Mouse (Mus musculus) MEL (cell line): ENCODE measurements at regions not wholly inside any gene's neighbourhood (a gene's known extent, or its start where the extent isn't known, plus 50 kb on each side); places are given as distances from the start of the nearest gene placed in this dataset.

Experiments
- DNase-seq: peaks from one replicate; pipeline ENCODE4 v3.0.0; 2011; ENCODE audit warnings: low read depth, low spot score
- H3K27ac ChIP-seq: 2 replicates; pipeline ENCODE4 v1.5.1; 2012; ENCODE audit warnings: low read depth, mild to moderate bottlenecking, control low read depth, low read length, moderate library complexity; ENCODE audit not compliant: control insufficient read depth
- H3K27me3 ChIP-seq, 2 experiments: fragments of 150-350 bp in 1 of 2; sonication (generic) in 1 of 2; 2 replicates each; pipeline ENCODE4 v1.6.1; 2012; ENCODE audit warnings: low read length in 2 of 2, mild to moderate bottlenecking in 2 of 2, improper control_type of control experiment in 1 of 2, moderate library complexity in 1 of 2; ENCODE audit not compliant: insufficient read depth in 2 of 2, control insufficient read depth in 1 of 2
- H3K36me3 ChIP-seq, 2 experiments: 2 replicates each; pipeline ENCODE4 v1.6.1; 2012 to 2014; ENCODE audit warnings: low read length in 2 of 2, improper control_type of control experiment in 1 of 2, inconsistent platforms in 1 of 2, mild to moderate bottlenecking in 1 of 2; ENCODE audit not compliant: insufficient read depth in 2 of 2, control insufficient read depth in 1 of 2
- H3K4me1 ChIP-seq, 2 experiments: fragments of 150-350 bp in 1 of 2; sonication (generic) in 1 of 2; 2 replicates each; pipeline ENCODE4 v1.6.1; 2012; ENCODE audit warnings: low read length in 2 of 2, improper control_type of control experiment in 1 of 2, mild to moderate bottlenecking in 1 of 2; ENCODE audit not compliant: insufficient read depth in 2 of 2, control insufficient read depth in 1 of 2
- H3K4me3 ChIP-seq, 2 experiments: fragments of 150-350 bp in 1 of 2; sonication (generic) in 1 of 2; 2 replicates each; pipeline ENCODE4 v1.5.1; 2012; ENCODE audit warnings: low read depth in 2 of 2, low read length in 2 of 2, mild to moderate bottlenecking in 2 of 2, moderate library complexity in 2 of 2, control low read depth in 1 of 2, improper control_type of control experiment in 1 of 2; ENCODE audit not compliant: control insufficient read depth in 1 of 2, insufficient read depth in 1 of 2
- H3K79me2 ChIP-seq: 2 replicates; pipeline ENCODE4 v1.6.1; 2012; ENCODE audit warnings: mild to moderate bottlenecking, low read length, moderate library complexity; ENCODE audit not compliant: control insufficient read depth, poor library complexity, insufficient read depth
- H3K9ac ChIP-seq: 2 replicates; pipeline ENCODE4 v1.6.1; 2012; ENCODE audit warnings: low read depth, mild to moderate bottlenecking, control low read depth, low read length, moderate library complexity; ENCODE audit not compliant: control insufficient read depth, poor library complexity, severe bottlenecking
- H3K9me3 ChIP-seq: fragments of 150-350 bp; sonication (generic); replicated peaks from 2 replicates; pipeline ENCODE4 v1.6.1; 2012; ENCODE audit warnings: mild to moderate bottlenecking, low read length, improper control_type of control experiment, moderate library complexity; ENCODE audit not compliant: insufficient read depth
- BHLHE40 ChIP-seq: IDR thresholded peaks from 2 replicates; pipeline ENCODE4 v1.6.1; 2012; ENCODE audit warnings: low read depth, mild to moderate bottlenecking, inconsistent platforms, low read length, improper control_type of control experiment, borderline replicate concordance
- CHD1 ChIP-seq: IDR thresholded peaks from 2 replicates; pipeline ENCODE4 v1.6.1; 2012; ENCODE audit warnings: low read depth, mild to moderate bottlenecking, inconsistent platforms, low read length, improper control_type of control experiment
- CHD2 ChIP-seq: IDR thresholded peaks from 2 replicates; pipeline ENCODE4 v1.6.1; 2011; ENCODE audit warnings: low read length, improper control_type of control experiment
- E2F4 ChIP-seq: IDR thresholded peaks from 2 replicates; pipeline ENCODE4 v1.6.1; 2011; ENCODE audit warnings: low read depth, low read length, improper control_type of control experiment, borderline replicate concordance
- ELF1 ChIP-seq: IDR thresholded peaks from 2 replicates; pipeline ENCODE4 v1.6.1; 2014; ENCODE audit warnings: low read depth, mild to moderate bottlenecking, inconsistent platforms, low read length, improper control_type of control experiment, moderate library complexity
- EP300 ChIP-seq, 2 experiments: IDR thresholded peaks; 2 replicates each; pipeline ENCODE4 v1.6.1; 2011; ENCODE audit warnings: improper control_type of control experiment in 2 of 2, low read length in 2 of 2, low read depth in 1 of 2, mild to moderate bottlenecking in 1 of 2
- ETS1 ChIP-seq: IDR thresholded peaks from 2 replicates; pipeline ENCODE4 v1.6.1; 2012; ENCODE audit warnings: low read depth, mild to moderate bottlenecking, inconsistent platforms, low read length, improper control_type of control experiment, moderate library complexity
- GABPA ChIP-seq: IDR thresholded peaks from 2 replicates; pipeline ENCODE4 v1.6.1; 2012; ENCODE audit warnings: low read depth, mild to moderate bottlenecking, inconsistent platforms, low read length, improper control_type of control experiment, moderate library complexity
- KAT2A ChIP-seq: conservative IDR thresholded peaks from 2 replicates; pipeline ENCODE4 v1.6.1; 2012; ENCODE audit warnings: low read depth, low read length, improper control_type of control experiment, inconsistent platforms
- MAFK ChIP-seq: IDR thresholded peaks from 2 replicates; pipeline ENCODE4 v1.6.1; 2011; ENCODE audit warnings: low read depth, mild to moderate bottlenecking, low read length, improper control_type of control experiment, borderline replicate concordance
- MEF2A ChIP-seq: IDR thresholded peaks from 2 replicates; pipeline ENCODE4 v1.6.1; 2014; ENCODE audit warnings: low read depth, mild to moderate bottlenecking, inconsistent platforms, low read length, improper control_type of control experiment; ENCODE audit not compliant: poor library complexity, insufficient replicate concordance, severe bottlenecking; ENCODE audit errors: extremely low read depth
- MYC ChIP-seq: IDR thresholded peaks from 2 replicates; pipeline ENCODE4 v1.6.1; 2011; ENCODE audit warnings: low read depth, mild to moderate bottlenecking, low read length, improper control_type of control experiment, moderate library complexity
- NRF1 ChIP-seq: IDR thresholded peaks from 2 replicates; pipeline ENCODE4 v1.6.1; 2014; ENCODE audit warnings: low read depth, mild to moderate bottlenecking, inconsistent platforms, low read length, improper control_type of control experiment, moderate library complexity; ENCODE audit not compliant: poor library complexity, insufficient read depth, severe bottlenecking
- POLR2A ChIP-seq, 2 experiments: IDR thresholded peaks; 2 replicates each; pipeline ENCODE4 v1.6.1; 2011 to 2012; ENCODE audit warnings: low read length in 2 of 2, mild to moderate bottlenecking in 2 of 2, control low read depth in 1 of 2, improper control_type of control experiment in 1 of 2, low read depth in 1 of 2, moderate library complexity in 1 of 2; ENCODE audit not compliant: control insufficient read depth in 1 of 2, insufficient read depth in 1 of 2, poor library complexity in 1 of 2
- POLR2AphosphoS2 ChIP-seq: IDR thresholded peaks from 2 replicates; pipeline ENCODE4 v1.6.1; 2011; ENCODE audit warnings: low read length, improper control_type of control experiment
- RAD21 ChIP-seq: IDR thresholded peaks from 2 replicates; pipeline ENCODE4 v1.6.1; 2011; ENCODE audit warnings: mild to moderate bottlenecking, low read depth, low read length, improper control_type of control experiment
- SIN3A ChIP-seq: IDR thresholded peaks from 2 replicates; pipeline ENCODE4 v1.6.1; 2012; ENCODE audit warnings: low read length, improper control_type of control experiment, inconsistent platforms
- SMC3 ChIP-seq: IDR thresholded peaks from 2 replicates; pipeline ENCODE4 v1.6.1; 2011; ENCODE audit warnings: low read depth, low read length, improper control_type of control experiment
- TCF12 ChIP-seq: IDR thresholded peaks from 2 replicates; pipeline ENCODE4 v1.6.1; 2014; ENCODE audit warnings: low read depth, mild to moderate bottlenecking, inconsistent platforms, low read length, improper control_type of control experiment, moderate library complexity
- UBTF ChIP-seq: IDR thresholded peaks from 2 replicates; pipeline ENCODE4 v1.6.1; 2012; ENCODE audit warnings: low read depth, mild to moderate bottlenecking, inconsistent platforms, low read length, improper control_type of control experiment, moderate library complexity, borderline replicate concordance; ENCODE audit not compliant: insufficient read depth
- ZC3H11A ChIP-seq: IDR thresholded peaks from 2 replicates; pipeline ENCODE4 v1.6.1; 2012; ENCODE audit warnings: low read depth, mild to moderate bottlenecking, inconsistent platforms, low read length, improper control_type of control experiment
- ZKSCAN1 ChIP-seq: IDR thresholded peaks from 2 replicates; pipeline ENCODE4 v1.6.1; 2012; ENCODE audit warnings: low read depth, mild to moderate bottlenecking, inconsistent platforms, low read length, improper control_type of control experiment, moderate library complexity
- ZMIZ1 ChIP-seq: IDR thresholded peaks from 2 replicates; pipeline ENCODE4 v1.6.1; 2012; ENCODE audit warnings: low read depth, mild to moderate bottlenecking, inconsistent platforms, low read length, improper control_type of control experiment, moderate library complexity
- ZNF384 ChIP-seq: IDR thresholded peaks from 2 replicates; pipeline ENCODE4 v1.6.1; 2012; ENCODE audit warnings: low read depth, mild to moderate bottlenecking, inconsistent platforms, low read length, improper control_type of control experiment

- Histone ChIP-seq H3K9ac (no peak overlapping the region), H3K27me3 (no peaks in the 10 kb centered on the region)
Observed at GRCm38 (mm10) chr5:91695632-91696031, 178.2 kb downstream of the Parm1 start.

GRCm38 (mm10) chr5:91693277-91693676 is 175.9 kb downstream of the Parm1 start:
- Histone ChIP-seq H3K9me3 (no peaks in the 10 kb centered on the region), H3K4me1 (peaks cover 4 to 12% of the 10 kb centered on the region in 2 experiments), H3K79me2 (no peaks in the 10 kb centered on the region), H3K27ac (no peak overlapping the region), H3K9ac (no peak overlapping the region), H3K36me3 (peaks cover 0 to 9% of the 10 kb centered on the region in 2 experiments; a peak in 2 of 4 replicates), H3K27me3 (no peaks in the 10 kb centered on the region), H3K4me3 (no peak overlapping the region)
- TF ChIP-seq EP300 (IDR thresholded peaks at IDR 0.05; ENCODE audit: low read depth in 1 of 2, low read length in 2 of 2) (no peak), NRF1 (no peak), ZMIZ1 (no peak), E2F4 (no peak), MAFK (no peak), CHD1 (no peak), BHLHE40 (no peak), ELF1 (no peak), POLR2AphosphoS2 (no peak), CHD2 (no peak), ZC3H11A (no peak), MEF2A (no peak), RAD21 (no peak)
- no peak for DNase-seq

More at GRCm38 (mm10) chr5:91695632-91696031, 178.2 kb downstream of the Parm1 start:
- Histone ChIP-seq H3K36me3 (peaks cover 0 to 5% of the 10 kb centered on the region in 2 experiments; a peak in 2 of 4 replicates), H3K9me3 (no peaks in the 10 kb centered on the region), H3K27ac (no peak overlapping the region), H3K4me3 (no peak overlapping the region), H3K4me1 (peaks cover 0 to 3% of the 10 kb centered on the region in 2 experiments; a peak in 2 of 4 replicates), H3K79me2 (no peaks in the 10 kb centered on the region)
- DNase-seq, result peak; percentile 31
- TF ChIP-seq ETS1 (no peak), KAT2A (no peak), MYC (no peak), GABPA (no peak), TCF12 (no peak), UBTF (no peak), EP300 (IDR thresholded peaks at IDR 0.05; ENCODE audit: low read depth in 1 of 2, low read length in 2 of 2) (no peak), ELF1 (no peak), SIN3A (no peak), POLR2A (IDR thresholded peaks at IDR 0.05; ENCODE audit: control insufficient read depth in 1 of 2, insufficient read depth in 1 of 2, low read depth in 1 of 2, low read length in 2 of 2, poor library complexity in 1 of 2) (no peak), ZKSCAN1 (no peak), SMC3 (no peak), ZMIZ1 (no peak), ZNF384 (no peak), BHLHE40 (no peak), CHD1 (no peak)
